24 mouse cellular contexts compared by ENCODE assay signal in the genomic region with DNA sequence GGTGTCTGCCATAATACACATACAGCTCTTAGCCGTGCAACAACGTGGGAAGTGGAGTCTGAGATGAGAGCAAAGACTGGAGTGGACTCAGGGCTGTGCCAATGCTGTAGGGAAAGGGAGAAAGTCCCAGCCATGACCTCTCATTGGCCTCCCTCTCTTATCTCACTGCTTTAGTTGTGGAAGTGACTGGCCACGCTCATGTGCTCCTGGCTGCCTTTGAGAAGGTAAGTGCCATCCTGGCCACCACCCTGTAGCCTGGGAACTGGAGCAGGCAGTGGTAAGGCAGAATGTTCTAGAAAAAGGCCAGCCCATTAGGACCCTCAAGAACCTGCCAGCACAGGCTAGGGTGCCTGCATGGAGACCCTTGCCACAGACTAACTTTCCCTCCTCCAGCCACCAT. TPM values are rescaled to one million over a fixed set of nuclear protein-coding genes. Genes with fewer than 3 reads are reported as not detected.
DNase-seq lines count a peak whose midpoint lies in the region; ATAC-seq lines count a peak whose summit lies in the region.
"Had no signal": no experiment of that assay in that cellular context is flagged by ENCODE, and none has a peak within 500 bp of the region (broad histone marks: within the 10 kb centered on the region; RNA-seq: fewer than 3 reads in every experiment).

No protein-coding gene starts in this region.

- H3K4me3 ChIP-seq in heart, embryonic 10.5 days: no peak overlapping the region
- H3K4me3 ChIP-seq in megakaryocyte, embryonic 14.5 days (replicated peaks): peak overlapping the region; percentile 42
- H3K4me3 ChIP-seq: embryonic facial prominence, embryonic 10.5 days; embryonic facial prominence, embryonic 12.5 days; forebrain, embryonic 13.5 days; forebrain, embryonic 15.5 days had no signal

- 55% methylated on average over 3 of the region's 3 CpGs for WGBS in heart, embryonic 10.5 days

- H3K27ac ChIP-seq in heart, embryonic 10.5 days: 0 out of 2 replicates have a peak overlapping the region, but pooled peaks have one; percentile 2
- H3K27ac ChIP-seq: embryonic facial prominence, embryonic 10.5 days; embryonic facial prominence, embryonic 12.5 days; forebrain, embryonic 13.5 days; forebrain, embryonic 15.5 days had no signal

- intact Hi-C loops in heart, postnatal 10 days (cut with DNase I): no loop called here

- H3K36me3 ChIP-seq in heart, embryonic 10.5 days: peaks cover 81% of the 10 kb centered on the region
- peaks cover 94% of the 10 kb centered on the region for H3K36me3 ChIP-seq in megakaryocyte, embryonic 14.5 days (replicated peaks; ENCODE audit: low read length)

- no peak for ATAC-seq in megakaryocyte, adult 5-6 weeks (ENCODE audit: poor library complexity, severe bottlenecking)
- ATAC-seq: activated CD4-positive, CD25-positive, alpha-beta regulatory T cell, adult 4 months; CD4-positive, CD25-positive, alpha-beta regulatory T cell, adult 4 months; forebrain, embryonic 13.5 days; forebrain, embryonic 15.5 days; Patski had no signal

- H3K9me3 ChIP-seq in heart, embryonic 10.5 days: no peaks in the 10 kb centered on the region
- H3K9me3 ChIP-seq in megakaryocyte, embryonic 14.5 days: no peaks in the 10 kb centered on the region
- H3K9me3 ChIP-seq: embryonic facial prominence, embryonic 10.5 days; embryonic facial prominence, embryonic 12.5 days; forebrain, embryonic 13.5 days; forebrain, embryonic 15.5 days; G1E had no signal

- DNase-seq in heart, adult 11 months: peak; percentile 94
- no peak for DNase-seq in heart, postnatal 10 days
- no peak for DNase-seq in heart, embryonic 10.5 days (ENCODE audit: low spot score)
- no peak for DNase-seq in heart, postnatal 4 days
- DNase-seq: adrenal gland, adult 8-10 months; adrenal gland, postnatal 14 days; adrenal gland, postnatal 36 days; B cell, adult 2 months; cerebellum, adult 11-12 months; cerebellum, adult 2 months; cerebellum, adult 9-10 months; cerebellum, postnatal 10 days; cerebellum, postnatal 25 days had no signal

- peaks cover 20% of the 10 kb centered on the region for H3K4me1 ChIP-seq in heart, embryonic 10.5 days
- H3K4me1 ChIP-seq in megakaryocyte, embryonic 14.5 days: peaks cover 81% of the 10 kb centered on the region
- H3K4me1 ChIP-seq: forebrain, embryonic 13.5 days had no signal

- H3K27me3 ChIP-seq in heart, embryonic 10.5 days (ENCODE audit: insufficient read depth, poor library complexity, severe bottlenecking): no peaks in the 10 kb centered on the region
- H3K27me3 ChIP-seq in megakaryocyte, embryonic 14.5 days (replicated peaks): no peaks in the 10 kb centered on the region
- H3K27me3 ChIP-seq: CH12.LX; embryonic facial prominence, embryonic 12.5 days; forebrain, embryonic 13.5 days; forebrain, embryonic 15.5 days; Patski had no signal

RNA-seq across cellular contexts. Expression of gene Nudt16l1, which starts 22.6 kb away (rescaled TPM):
- total RNA-seq in heart, postnatal 10 days (2021): 10 to 100 TPM; 40.5 to 43.9 TPM
- 111 and 125 TPM in 2 replicates for polyA plus RNA-seq in heart, embryonic 10.5 days (2016; fragmentation: Nextera tagmentation; extraction: Ambion mirVana)
- total RNA-seq in heart, postnatal 4 days (2021): 10 to 100 TPM; 50.7 to 51.3 TPM
- polyA plus RNA-seq in megakaryocyte, embryonic 14.5 days (2012; ENCODE audit: insufficient read depth, low replicate concordance): 13.9 and 30.1 TPM in 2 replicates
- total RNA-seq in megakaryocyte, adult 5-6 weeks (2015): 16.7 and 22.9 TPM in 2 replicates
- 10.2 and 14.0 TPM in 2 replicates for total RNA-seq in megakaryocyte, adult 5-6 weeks (2017)

RNA-seq across cellular contexts. Expression of gene Mgrn1, which starts 29.9 kb away (rescaled TPM):
- total RNA-seq in heart, postnatal 10 days (2021): 100 to 1,000 TPM; 186 to 187 TPM
- 96.2 and 131 TPM in 2 replicates for polyA plus RNA-seq in heart, embryonic 10.5 days (2016; fragmentation: Nextera tagmentation; extraction: Ambion mirVana)
- 100 to 1,000 TPM; 170 to 187 TPM for total RNA-seq in heart, postnatal 4 days (2021)
- polyA plus RNA-seq in megakaryocyte, embryonic 14.5 days (2012; ENCODE audit: insufficient read depth, low replicate concordance): 29.1 and 37.7 TPM in 2 replicates
- 30.4 and 33.0 TPM in 2 replicates for total RNA-seq in megakaryocyte, adult 5-6 weeks (2015)
- 32.1 and 41.0 TPM in 2 replicates for total RNA-seq in megakaryocyte, adult 5-6 weeks (2017)

RNA-seq across cellular contexts. Expression of gene Ubald1, which starts 35.8 kb away (rescaled TPM):
- 10 to 100 TPM; 19.7 to 23.1 TPM for total RNA-seq in heart, postnatal 10 days (2021)
- 29.8 and 31.4 TPM in 2 replicates for polyA plus RNA-seq in heart, embryonic 10.5 days (2016; fragmentation: Nextera tagmentation; extraction: Ambion mirVana)
- 10 to 100 TPM; 22.6 to 24.8 TPM for total RNA-seq in heart, postnatal 4 days (2021)
- polyA plus RNA-seq in megakaryocyte, embryonic 14.5 days (2012; ENCODE audit: insufficient read depth, low replicate concordance): 336 and 551 TPM in 2 replicates
- 32.1 and 34.6 TPM in 2 replicates for total RNA-seq in megakaryocyte, adult 5-6 weeks (2015)
- total RNA-seq in megakaryocyte, adult 5-6 weeks (2017): 11.3 and 18.3 TPM in 2 replicates

RNA-seq across cellular contexts. Expression of gene Anks3, which starts 48.1 kb away (rescaled TPM):
- 10 to 100 TPM; 19.7 to 20.8 TPM for total RNA-seq in heart, postnatal 10 days (2021)
- 38.5 and 44.4 TPM in 2 replicates for polyA plus RNA-seq in heart, embryonic 10.5 days (2016; fragmentation: Nextera tagmentation; extraction: Ambion mirVana)
- 10 to 100 TPM; 22.4 to 24.3 TPM for total RNA-seq in heart, postnatal 4 days (2021)
- 18.6 and 22.6 TPM in 2 replicates for polyA plus RNA-seq in megakaryocyte, embryonic 14.5 days (2012; ENCODE audit: insufficient read depth, low replicate concordance)
- total RNA-seq in megakaryocyte, adult 5-6 weeks (2015): 13.7 and 15.0 TPM in 2 replicates
- total RNA-seq in megakaryocyte, adult 5-6 weeks (2017): 15.6 and 19.0 TPM in 2 replicates

Comparison
In these comparisons a context has a peak if more than half of its experiments do, and no peak if none do; other contexts are left out.
1. RNA of gene Mgrn1, which starts 29.9 kb away (total RNA-seq): 186 to 187 TPM in heart, postnatal 10 days and 170 to 187 TPM in heart, postnatal 4 days; 30.4 to 41.0 TPM in megakaryocyte, adult 5-6 weeks; every median in the first group is over 4 times any median in the second.